Mouse (Mus musculus): Measurements from ENCODE around the gene Casr. TPM values are rescaled to one million over a fixed set of nuclear protein-coding genes. Genes with fewer than 3 reads are reported as not detected.

Gene Casr
- total RNA-seq, 2 experiments from 2014 or later, result not detected

- peak; percentile 57 for ATAC-seq (replicated peaks; ENCODE audit: poor library complexity)
Measured at GRCm38 (mm10) chr16:36455342-36455802, 106.6 kb downstream of the Casr start, which contains the start of gene Stfa3. Stfa3 (minus strand) TSS chr16:36455392.

Other genes with a start within 250 kb of the Casr start
- gene BC117090, start 227.8 kb downstream of the Casr start, total RNA-seq (2015), result not detected in 2 replicates
- not detected in 2 replicates for gene BC117090, start 227.8 kb downstream of the Casr start, total RNA-seq (2017)
- gene BC100530, start 194.4 kb downstream of the Casr start, total RNA-seq (2015), result not detected in 2 replicates
- 1.4 TPM in 1 of 2 replicates, not detected in the other for gene BC100530, start 194.4 kb downstream of the Casr start, total RNA-seq (2017)
- gene Stfa2, start 153.7 kb downstream of the Casr start, total RNA-seq (2015), result 0.72 and 1.9 TPM in 2 replicates
- not detected in 2 replicates for gene Stfa2, start 153.7 kb downstream of the Casr start, total RNA-seq (2017)
- gene Stfa3, start 106.7 kb downstream of the Casr start, total RNA-seq (2015), result 1.9 TPM in 1 of 2 replicates, not detected in the other
- not detected in 2 replicates for gene Stfa3, start 106.7 kb downstream of the Casr start, total RNA-seq (2017)
- gene Cd86, start 103.9 kb upstream of the Casr start, total RNA-seq (2015), result 2.6 and 3.2 TPM in 2 replicates
- 0.91 and 1.5 TPM in 2 replicates for gene Cd86, start 103.9 kb upstream of the Casr start, total RNA-seq (2017)
- 0.15 TPM in 1 of 2 replicates, not detected in the other for gene Ildr1, start 131.8 kb upstream of the Casr start, total RNA-seq (2015)
- gene Ildr1, start 131.8 kb upstream of the Casr start, total RNA-seq (2017), result 0.10 TPM in 1 of 2 replicates, not detected in the other
- 5.3 and 7.5 TPM in 2 replicates for gene Slc15a2, start 222.8 kb upstream of the Casr start, total RNA-seq (2015)
- 8.0 and 10.3 TPM in 2 replicates for gene Slc15a2, start 222.8 kb upstream of the Casr start, total RNA-seq (2017)

Data from megakaryocyte progenitor cell, adult 5-6 weeks (primary cell).